Mouse (Mus musculus): ENCODE data around the gene Mpp6.

Gene Mpp6

GRCm38 (mm10) chr6:50239902-50240301, 129.9 kb downstream of the Mpp6 start:
- no peak for TF ChIP-seq GATA4 (IDR thresholded peaks at IDR 0.05; ENCODE audit: insufficient replicate concordance, low read length)

DNA sequence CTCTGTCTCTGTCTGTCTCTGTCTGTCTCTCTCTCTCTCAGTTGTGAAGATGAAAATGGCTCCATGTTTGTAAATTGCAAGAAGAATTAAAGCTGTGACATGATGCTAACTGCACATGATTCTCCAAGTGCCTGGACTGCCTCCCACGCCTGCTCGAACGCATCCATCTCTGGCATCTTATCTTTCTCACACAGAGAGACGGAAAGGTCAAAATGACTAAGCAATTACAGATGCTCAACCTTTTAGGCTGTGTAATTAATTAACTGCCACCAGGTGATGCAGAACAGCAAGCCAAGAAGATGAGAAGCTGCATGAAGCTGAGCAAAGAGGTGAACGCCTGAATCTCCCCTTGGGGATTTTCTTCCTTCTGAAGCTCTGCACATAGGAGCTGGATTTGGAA, 130.4 kb downstream of the Mpp6 start:
- no peak for TF ChIP-seq GATA4 (IDR thresholded peaks at IDR 0.05; ENCODE audit: insufficient replicate concordance, low read length)

- no peak for TF ChIP-seq GATA4 (IDR thresholded peaks at IDR 0.05; ENCODE audit: insufficient replicate concordance, low read length)
Observed at GRCm38 (mm10) chr6:50244126-50244525, 134.1 kb downstream of the Mpp6 start.

GRCm38 (mm10) chr6:50244967-50245366, 134.9 kb downstream of the Mpp6 start:
- TF ChIP-seq GATA4 (IDR thresholded peaks at IDR 0.05; ENCODE audit: insufficient replicate concordance, low read length) = no peak

DNA sequence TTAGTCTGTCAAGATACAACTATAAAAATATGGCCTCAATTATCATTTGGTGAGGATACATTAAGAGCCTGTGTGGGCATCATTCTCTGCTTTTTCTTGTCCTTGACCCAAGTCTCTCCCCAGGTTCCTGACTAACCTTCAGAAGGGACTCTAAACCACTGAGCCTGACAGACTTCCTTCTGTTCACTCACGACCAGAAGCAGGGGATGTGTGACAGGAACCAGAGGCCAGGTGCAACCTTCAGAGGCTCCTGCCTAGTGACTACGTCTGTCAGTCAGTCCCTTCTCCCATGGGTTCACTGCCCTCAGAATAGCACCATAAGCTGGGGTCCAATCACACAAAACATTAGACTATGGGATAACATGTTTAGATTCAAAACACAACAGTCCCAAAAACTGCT, 137.3 kb downstream of the Mpp6 start:
- no peak for TF ChIP-seq GATA4 (IDR thresholded peaks at IDR 0.05; ENCODE audit: insufficient replicate concordance, low read length)

DNA sequence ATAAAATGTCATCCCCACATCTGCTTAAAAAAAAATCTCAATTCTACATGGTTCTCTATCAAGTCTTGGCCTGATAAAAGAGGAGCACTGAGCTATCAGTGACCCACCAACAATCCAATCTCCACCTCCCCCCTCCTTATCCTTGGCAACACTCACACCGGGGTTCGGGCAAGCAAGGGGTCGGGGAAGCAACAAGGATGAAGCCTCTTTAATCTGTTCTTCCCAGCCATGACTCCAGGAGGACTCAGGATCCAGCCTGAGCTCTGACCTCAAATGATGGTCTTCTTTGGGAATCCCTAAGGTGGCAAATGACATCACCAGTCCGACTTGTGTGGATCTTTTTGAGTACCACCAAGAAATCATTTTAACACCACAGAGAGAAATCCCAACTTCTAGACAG, 137.8 kb downstream of the Mpp6 start:
- TF ChIP-seq GATA4 (IDR thresholded peaks at IDR 0.05; ENCODE audit: insufficient replicate concordance, low read length) = no peak

Measured in liver, adult (tissue).